Comparison of ENCODE assay signal across 8 mouse cellular contexts in the genomic region with DNA sequence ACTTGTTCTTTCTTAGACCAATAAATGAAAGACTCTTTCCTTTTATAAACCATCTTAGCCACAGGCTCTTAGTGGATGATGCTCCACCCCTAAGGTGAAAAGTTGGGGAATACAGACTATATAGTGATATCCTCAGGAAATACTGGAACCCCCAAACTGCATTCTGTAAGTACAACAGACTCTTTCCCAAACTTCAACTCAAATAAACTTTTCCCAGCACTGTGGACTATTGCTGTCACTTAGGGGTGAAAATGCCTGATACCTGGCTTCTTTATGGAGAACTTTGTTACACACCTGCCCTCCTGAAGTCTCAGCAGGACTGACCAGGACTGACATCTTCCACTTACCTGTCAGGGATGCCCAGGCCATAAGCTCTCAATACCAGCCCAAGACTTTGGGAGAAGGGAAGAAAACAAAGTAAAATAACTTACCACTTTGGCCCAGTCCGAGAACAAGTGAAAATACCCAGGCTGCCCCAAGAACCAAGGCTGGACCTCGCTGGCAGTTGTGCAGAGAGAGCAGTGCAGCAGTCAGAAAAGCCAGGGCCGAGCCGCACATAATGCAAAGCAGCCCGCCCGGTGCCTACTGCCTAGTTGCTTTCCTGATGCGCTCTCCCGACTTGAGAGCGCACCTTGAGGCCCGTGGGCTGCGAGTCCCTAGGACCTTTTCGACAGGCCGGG. TPM values are rescaled to one million over a fixed set of nuclear protein-coding genes. Genes with fewer than 3 reads are reported as not detected.
DNase-seq lines count a peak whose midpoint lies in the region; ATAC-seq and TF ChIP-seq lines count a peak whose summit lies in the region.

No protein-coding gene starts in this region.

- H3K4me2 ChIP-seq in lung, embryonic 15.5 days, result peak overlapping the region; percentile 91
- peak overlapping the region; percentile 75 for H3K4me2 ChIP-seq in embryonic facial prominence, embryonic 14.5 days (ENCODE audit: low read depth, low read length)
- peak overlapping the region; percentile 78 for H3K4me2 ChIP-seq in hindbrain, embryonic 11.5 days (replicated peaks; ENCODE audit: low read depth, low read length)
- peak overlapping the region; percentile 73 for H3K4me2 ChIP-seq in liver, postnatal 0 days (ENCODE audit: low read depth, low read length)

- no peak for DNase-seq in lung, adult 18-20 months
- no peak for DNase-seq in embryonic facial prominence, embryonic 14.5 days (ENCODE audit: low spot score)
- DNase-seq in hindbrain, embryonic 11.5 days (ENCODE audit: low spot score), result no peak
- DNase-seq in liver, postnatal 0 days, result no peak
- DNase-seq in spleen, postnatal 36 days (ENCODE audit: low spot score in 2 of 2), result no peak
- DNase-seq in thymus, postnatal 10 days (ENCODE audit: low spot score in 2 of 2), result no peak
- no peak for DNase-seq in spleen, adult 18-20 months

- peak overlapping the region; percentile 86 for H3K27ac ChIP-seq in lung, embryonic 15.5 days
- peak overlapping the region; percentile 90 for H3K27ac ChIP-seq in embryonic facial prominence, embryonic 14.5 days (replicated peaks; ENCODE audit: low read depth, low read length)
- peak overlapping the region; percentile 98 for H3K27ac ChIP-seq in hindbrain, embryonic 11.5 days (ENCODE audit: low read depth, low read length)
- no peak overlapping the region for H3K27ac ChIP-seq in liver, postnatal 0 days (ENCODE audit: low read depth)

- 3% methylated on average over 13 of the region's 13 CpGs for WGBS in lung, embryonic 15.5 days
- WGBS in embryonic facial prominence, embryonic 14.5 days, result under 1% methylated on average over 11 of the region's 13 CpGs
- WGBS in hindbrain, embryonic 11.5 days, result 0% methylated on average over 13 of the region's 13 CpGs
- WGBS in liver, postnatal 0 days (ENCODE audit: insufficient replicate concordance), result 7% methylated on average over 13 of the region's 13 CpGs

- H3K4me3 ChIP-seq in lung, embryonic 15.5 days, result peak overlapping the region; percentile 56
- H3K4me3 ChIP-seq in embryonic facial prominence, embryonic 14.5 days (ENCODE audit: low read depth, low read length), result peak overlapping the region; percentile 54
- peak overlapping the region; percentile 43 for H3K4me3 ChIP-seq in hindbrain, embryonic 11.5 days (ENCODE audit: low read depth, low read length)
- H3K4me3 ChIP-seq in liver, postnatal 0 days (ENCODE audit: low read depth, low read length), result peak overlapping the region; percentile 45

- TF ChIP-seq EP300 in liver, postnatal 0 days (IDR thresholded peaks at IDR 0.05; ENCODE audit: low read depth), result no peak

- peak overlapping the region; percentile 59 for H3K9ac ChIP-seq in lung, embryonic 15.5 days
- H3K9ac ChIP-seq in embryonic facial prominence, embryonic 14.5 days (ENCODE audit: low read depth, low read length), result peak overlapping the region; percentile 76
- H3K9ac ChIP-seq in hindbrain, embryonic 11.5 days (ENCODE audit: low read depth, low read length), result peak overlapping the region; percentile 88
- H3K9ac ChIP-seq in liver, postnatal 0 days (replicated peaks), result peak overlapping the region; percentile 21

- ATAC-seq in lung, embryonic 15.5 days (ENCODE audit: borderline replicate concordance, extremely low read depth, low FRiP score, low TSS enrichment), result peak; percentile 37; the same call in 1 of the 2 replicates
- peak; percentile 53 for ATAC-seq in embryonic facial prominence, embryonic 14.5 days (ENCODE audit: low read depth)
- ATAC-seq in hindbrain, embryonic 11.5 days (ENCODE audit: low FRiP score), result peak; percentile 52; the same call in 1 of the 2 replicates
- ATAC-seq in liver, postnatal 0 days, result no peak

- no peaks in the 10 kb centered on the region; the same call in 1 of the 2 replicates for H3K27me3 ChIP-seq in lung, embryonic 15.5 days
- H3K27me3 ChIP-seq in embryonic facial prominence, embryonic 14.5 days (replicated peaks; ENCODE audit: control insufficient read depth, insufficient read depth, low read length), result no peaks in the 10 kb centered on the region
- no peaks in the 10 kb centered on the region for H3K27me3 ChIP-seq in hindbrain, embryonic 11.5 days (ENCODE audit: control insufficient read depth, insufficient read depth, low read length)
- peaks cover 32% of the 10 kb centered on the region for H3K27me3 ChIP-seq in liver, postnatal 0 days (ENCODE audit: insufficient read depth, low read length)

- TF ChIP-seq CTCF in liver, postnatal 0 days (IDR thresholded peaks at IDR 0.05; ENCODE audit: low read depth), result no peak

- H3K9me3 ChIP-seq in lung, embryonic 15.5 days, result no peaks in the 10 kb centered on the region
- no peaks in the 10 kb centered on the region for H3K9me3 ChIP-seq in embryonic facial prominence, embryonic 14.5 days (ENCODE audit: control insufficient read depth, low read length)
- H3K9me3 ChIP-seq in hindbrain, embryonic 11.5 days (ENCODE audit: control insufficient read depth, low read length), result no peaks in the 10 kb centered on the region
- no peaks in the 10 kb centered on the region for H3K9me3 ChIP-seq in liver, postnatal 0 days (ENCODE audit: low read length)

- 0 out of 2 replicates have a peak, but pooled peaks cover 14% of the 10 kb centered on the region for H3K4me1 ChIP-seq in lung, embryonic 15.5 days
- H3K4me1 ChIP-seq in embryonic facial prominence, embryonic 14.5 days (ENCODE audit: control insufficient read depth, insufficient read depth, low read length), result peaks cover 18% of the 10 kb centered on the region
- 0 out of 2 replicates have a peak, but pooled peaks cover 2% of the 10 kb centered on the region for H3K4me1 ChIP-seq in hindbrain, embryonic 11.5 days (replicated peaks; ENCODE audit: control insufficient read depth, insufficient read depth, low read length)
- H3K4me1 ChIP-seq in liver, postnatal 0 days (ENCODE audit: insufficient read depth), result 0 out of 2 replicates have a peak, but pooled peaks cover 5% of the 10 kb centered on the region

- H3K36me3 ChIP-seq in lung, embryonic 15.5 days, result no peaks in the 10 kb centered on the region
- H3K36me3 ChIP-seq in embryonic facial prominence, embryonic 14.5 days (ENCODE audit: control insufficient read depth, insufficient read depth, low read length), result no peaks in the 10 kb centered on the region
- H3K36me3 ChIP-seq in hindbrain, embryonic 11.5 days (ENCODE audit: control insufficient read depth, insufficient read depth, low read length), result no peaks in the 10 kb centered on the region
- no peaks in the 10 kb centered on the region for H3K36me3 ChIP-seq in liver, postnatal 0 days (replicated peaks; ENCODE audit: insufficient read depth, low read length)

RNA-seq across cellular contexts. Expression of a gene that starts 1.2 kb away (rescaled TPM):
- polyA plus RNA-seq in lung, embryonic 15.5 days (2015; fragmentation: Nextera tagmentation; extraction: Ambion mirVana), result 3.1 and 3.6 TPM in 2 replicates
- polyA plus RNA-seq in embryonic facial prominence, embryonic 14.5 days (2014; fragmentation: Nextera tagmentation; extraction: Ambion mirVana), result 3.5 and 4.1 TPM in 2 replicates
- 29.6 and 32.7 TPM in 2 replicates for polyA plus RNA-seq in hindbrain, embryonic 11.5 days (2014; fragmentation: Nextera tagmentation; extraction: Ambion mirVana)
- polyA plus RNA-seq in liver, postnatal 0 days (2015; fragmentation: Nextera tagmentation; extraction: Ambion mirVana), result 0.13 and 0.19 TPM in 2 replicates

Comparison
In these comparisons a context has a peak if more than half of its experiments do, and no peak if none do; other contexts are left out.
1. H3K9ac ChIP-seq: peak in every context shown above with its lines; median percentile 88 in hindbrain, embryonic 11.5 days; 76 in embryonic facial prominence, embryonic 14.5 days; 59 in lung, embryonic 15.5 days; 21 in liver, postnatal 0 days.